Mouse (Mus musculus) forebrain, embryonic 14.5 days (tissue): Measurements from ENCODE around the gene Pcbp1. TPM values are rescaled to one million over a fixed set of nuclear protein-coding genes. Genes with fewer than 3 reads are reported as not detected.

Experiments used
- ATAC-seq: fragments of 200-750 bp; cut with Nextera tagmentation; 2 replicates; pipeline ENCODE4 v1.8.0; 2017; ENCODE audit warnings: mild to moderate bottlenecking, moderate library complexity
- DNase-seq: peaks from one replicate; pipeline ENCODE4 v3.0.0-alpha.2; 2015; ENCODE audit warnings: low spot score
- H3K27ac ChIP-seq: fragments of 300-500 bp; sonication (generic); 2 replicates; pipeline ENCODE4 v1.5.1; 2014; ENCODE audit warnings: low read depth, mild to moderate bottlenecking, control low read depth, low read length, moderate library complexity
- H3K27me3 ChIP-seq: fragments of 300-500 bp; sonication (generic); replicated peaks from 2 replicates; pipeline ENCODE4 v1.6.1; 2014; ENCODE audit warnings: low read length, control low read depth, mixed read lengths; ENCODE audit not compliant: control insufficient read depth, insufficient read depth
- H3K36me3 ChIP-seq: fragments of 300-500 bp; sonication (generic); 2 replicates; pipeline ENCODE4 v1.6.1; 2014; ENCODE audit warnings: low read length, control low read depth; ENCODE audit not compliant: control insufficient read depth, insufficient read depth
- H3K4me1 ChIP-seq: fragments of 300-500 bp; sonication (generic); 2 replicates; pipeline ENCODE4 v1.6.1; 2014; ENCODE audit warnings: antibody characterized with exemption, low read length, control low read depth; ENCODE audit not compliant: control insufficient read depth, insufficient read depth
- H3K4me2 ChIP-seq: fragments of 300-500 bp; sonication (generic); 2 replicates; pipeline ENCODE4 v1.6.1; 2014; ENCODE audit warnings: mild to moderate bottlenecking, control low read depth, low read length
- H3K4me3 ChIP-seq: fragments of 300-500 bp; sonication (generic); 2 replicates; pipeline ENCODE4 v1.5.1; 2014; ENCODE audit warnings: low read depth, low read length, control low read depth
- H3K9ac ChIP-seq: fragments of 300-500 bp; sonication (generic); 2 replicates; pipeline ENCODE4 v1.6.1; 2014; ENCODE audit warnings: mild to moderate bottlenecking, low read length, control low read depth, moderate library complexity
- H3K9me3 ChIP-seq: fragments of 300-500 bp; sonication (generic); replicated peaks from 2 replicates; pipeline ENCODE4 v1.6.1; 2016; ENCODE audit warnings: low read length, control low read depth, mixed read lengths; ENCODE audit not compliant: control insufficient read depth
- WGBS: fragments of 180-500 bp; shearing (Covaris S2); extraction: QIAGEN DNeasy Blood & Tissue Kit; methylation state at CpG from one replicate; pipeline ENCODE4 v1.1.7; 2014; 5-methylcytosine and 5-hydroxymethylcytosine counted together
- polyA plus RNA-seq: library from polyadenylated mRNA; unstranded; fragments of >200 nt; fragmentation: Nextera tagmentation; extraction: Ambion mirVana; gene quantifications from 2 replicates; pipeline ENCODE4 v1.2.1, GENCODE M21; 2014

Pcbp1 gene
- polyA plus RNA-seq, 1 experiment from 2014 or later = 176 TPM

- Histone ChIP-seq H3K9ac (peak overlapping the region; percentile 91), H3K4me2 (peak overlapping the region; percentile 86), H3K27ac (peak overlapping the region; percentile 100), H3K27me3 (no peaks in the 10 kb centered on the region), H3K4me1 (peaks cover 22% of the 10 kb centered on the region), H3K36me3 (peaks cover 24% of the 10 kb centered on the region), H3K9me3 (no peaks in the 10 kb centered on the region), H3K4me3 (peak overlapping the region; percentile 99)
- WGBS = 5% methylated on average over 49 of the region's 49 CpGs
- peak; percentile 65 for ATAC-seq
- DNase-seq = peak; percentile 84
These were observed 1.0 kb upstream of the Pcbp1 start for GRCm38 (mm10) chr6:86526961-86527740.

GRCm38 (mm10) chr6:86525646-86526031 lies 482 bp downstream of the Pcbp1 start:
- H3K9ac ChIP-seq = peak overlapping the region; percentile 91
- no peaks in the 10 kb centered on the region for H3K27me3 ChIP-seq
- DNase-seq = peak; percentile 65
- H3K4me1 ChIP-seq = peaks cover 22% of the 10 kb centered on the region
- peak overlapping the region; percentile 86 for H3K4me2 ChIP-seq
- peak; percentile 50 for ATAC-seq
- no peaks in the 10 kb centered on the region for H3K9me3 ChIP-seq
- 2% methylated on average over 36 of the region's 36 CpGs for WGBS
- H3K4me3 ChIP-seq = peak overlapping the region; percentile 99
- H3K27ac ChIP-seq = peak overlapping the region; percentile 100
- peaks cover 21% of the 10 kb centered on the region for H3K36me3 ChIP-seq

GRCm38 (mm10) chr6:86524879-86525645 lies 1.1 kb downstream of the Pcbp1 start:
- ATAC-seq (no peak), DNase-seq (peak; percentile 19)
- peak overlapping the region; percentile 91 for H3K9ac ChIP-seq
- WGBS = under 1% methylated on average over 51 of the region's 51 CpGs
- H3K9me3 ChIP-seq = no peaks in the 10 kb centered on the region
- H3K4me2 ChIP-seq = peak overlapping the region; percentile 86
- no peaks in the 10 kb centered on the region for H3K27me3 ChIP-seq
- peak overlapping the region; percentile 100 for H3K27ac ChIP-seq
- peak overlapping the region; percentile 99 for H3K4me3 ChIP-seq
- H3K36me3 ChIP-seq = peaks cover 21% of the 10 kb centered on the region
- H3K4me1 ChIP-seq = peaks cover 22% of the 10 kb centered on the region

GRCm38 (mm10) chr6:86523755-86524434 lies 2.2 kb downstream of the Pcbp1 start:
- peak overlapping the region; percentile 86 for H3K4me2 ChIP-seq
- peak overlapping the region; percentile 93 for H3K27ac ChIP-seq
- H3K9ac ChIP-seq = peak overlapping the region; percentile 91
- peaks cover 22% of the 10 kb centered on the region for H3K4me1 ChIP-seq
- WGBS = 2% methylated on average over 15 of the region's 15 CpGs
- no peaks in the 10 kb centered on the region for H3K27me3 ChIP-seq
- H3K9me3 ChIP-seq = no peaks in the 10 kb centered on the region
- ATAC-seq = no peak
- H3K36me3 ChIP-seq = peaks cover 17% of the 10 kb centered on the region
- H3K4me3 ChIP-seq = peak overlapping the region; percentile 99
- peak; percentile 56 for DNase-seq

GRCm38 (mm10) chr6:86523242-86523754 lies 2.8 kb downstream of the Pcbp1 start:
- Histone ChIP-seq H3K27ac (peak overlapping the region; percentile 93), H3K4me2 (peak overlapping the region; percentile 86), H3K9me3 (no peaks in the 10 kb centered on the region), H3K36me3 (peaks cover 17% of the 10 kb centered on the region), H3K4me3 (peak overlapping the region; percentile 99), H3K9ac (peak overlapping the region; percentile 91), H3K27me3 (no peaks in the 10 kb centered on the region), H3K4me1 (peaks cover 20% of the 10 kb centered on the region)
- DNase-seq (no peak), ATAC-seq (no peak)
- 33% methylated on average over 3 of the region's 3 CpGs for WGBS

GRCm38 (mm10) chr6:86522001-86522911 lies 3.9 kb downstream of the Pcbp1 start:
- H3K27ac ChIP-seq = no peak overlapping the region
- H3K4me1 ChIP-seq = peaks cover 12% of the 10 kb centered on the region
- H3K36me3 ChIP-seq = peaks cover 17% of the 10 kb centered on the region
- H3K27me3 ChIP-seq = no peaks in the 10 kb centered on the region
- DNase-seq (no peak), ATAC-seq (no peak)
- H3K4me2 ChIP-seq = peak overlapping the region; percentile 86; the same call in 1 of the 2 replicates
- 78% methylated on average over 5 of the region's 5 CpGs for WGBS
- H3K4me3 ChIP-seq = peak overlapping the region; percentile 99; the same call in 1 of the 2 replicates
- H3K9ac ChIP-seq = peak overlapping the region; percentile 91; the same call in 1 of the 2 replicates
- H3K9me3 ChIP-seq = no peaks in the 10 kb centered on the region

GRCm38 (mm10) chr6:86519767-86520345 lies 6.3 kb downstream of the Pcbp1 start:
- H3K4me3 ChIP-seq = no peak overlapping the region
- H3K9me3 ChIP-seq = no peaks in the 10 kb centered on the region
- ATAC-seq (no peak), DNase-seq (no peak)
- no peak overlapping the region for H3K9ac ChIP-seq
- H3K27me3 ChIP-seq = no peaks in the 10 kb centered on the region
- H3K36me3 ChIP-seq = peaks cover 17% of the 10 kb centered on the region
- no peak overlapping the region for H3K27ac ChIP-seq
- H3K4me1 ChIP-seq = peaks cover 12% of the 10 kb centered on the region
- 76% methylated on average over 3 of the region's 3 CpGs for WGBS
- H3K4me2 ChIP-seq = no peak overlapping the region
